Mouse (Mus musculus): ENCODE results near the gene Nudcd2.

GRCm38 (mm10) chr11:40715524-40715923 is 17.9 kb upstream of the Nudcd2 start:
- TF ChIP-seq POLR2A (IDR thresholded peaks at IDR 0.05; ENCODE audit: low read depth, low read length), result no peak
- TF ChIP-seq CTCF (IDR thresholded peaks at IDR 0.05; ENCODE audit: extremely low read depth, insufficient read depth, insufficient read length, insufficient replicate concordance), result no peak

Data from spleen, adult 2 months (tissue).